Mouse (Mus musculus) induced T-regulatory cell, adult 2 months (primary cell): ENCODE results near the gene Tbl2.

ENCODE experiments used
- DNase-seq: peaks from one replicate; pipeline ENCODE4 v3.0.0-alpha.2; 2012; ENCODE audit warnings: low read depth

Tbl2 gene

GRCm38 (mm10) chr5:135149053-135149819, at the start of gene Tbl2:
Tbl2 (plus strand) TSS chr5:135149657.
- peak; percentile 100 for DNase-seq

- DNase-seq: no peak
Observed at GRCm38 (mm10) chr5:135100981-135101380, 48.5 kb upstream of the Tbl2 start.

GRCm38 (mm10) chr5:135103999-135104660, 45.3 kb upstream of the Tbl2 start:
- peak; percentile 65 for DNase-seq

- DNase-seq: peak; percentile 94
Observed at GRCm38 (mm10) chr5:135106758-135107256, 42.6 kb upstream of the Tbl2 start.

GRCm38 (mm10) chr5:135107521-135108501, 41.6 kb upstream of the Tbl2 start:
- DNase-seq: peak; percentile 72

GRCm38 (mm10) chr5:135109017-135109416, 40.4 kb upstream of the Tbl2 start:
- DNase-seq: no peak

GRCm38 (mm10) chr5:135109426-135109825, 40.0 kb upstream of the Tbl2 start:
- no peak for DNase-seq

- DNase-seq: no peak
Observed at GRCm38 (mm10) chr5:135109976-135110375, 39.5 kb upstream of the Tbl2 start.

GRCm38 (mm10) chr5:135113782-135114181, 35.7 kb upstream of the Tbl2 start:
- DNase-seq: no peak

GRCm38 (mm10) chr5:135115241-135115640, 34.2 kb upstream of the Tbl2 start:
- peak; percentile 96 for DNase-seq

GRCm38 (mm10) chr5:135118589-135119081, 30.8 kb upstream of the Tbl2 start:
- peak; percentile 83 for DNase-seq

- peak; percentile 57 for DNase-seq
Observed at GRCm38 (mm10) chr5:135120753-135121152, 28.7 kb upstream of the Tbl2 start.

- no peak for DNase-seq
Observed at GRCm38 (mm10) chr5:135126121-135126520, 23.3 kb upstream of the Tbl2 start.

- DNase-seq: no peak
Observed at GRCm38 (mm10) chr5:135127669-135128068, 21.8 kb upstream of the Tbl2 start.

GRCm38 (mm10) chr5:135129747-135130146, 19.7 kb upstream of the Tbl2 start:
- DNase-seq: no peak

- DNase-seq: peak; percentile 94
Observed at GRCm38 (mm10) chr5:135133736-135134405, 15.6 kb upstream of the Tbl2 start.

- DNase-seq: peak; percentile 70
Observed at GRCm38 (mm10) chr5:135134534-135134933, 14.9 kb upstream of the Tbl2 start.

- no peak for DNase-seq
Observed at GRCm38 (mm10) chr5:135139881-135140280, 9.6 kb upstream of the Tbl2 start.

- no peak for DNase-seq
Observed at GRCm38 (mm10) chr5:135144469-135144868, 5.0 kb upstream of the Tbl2 start.

GRCm38 (mm10) chr5:135145532-135145931, 3.9 kb upstream of the Tbl2 start:
- no peak for DNase-seq

- no peak for DNase-seq
Observed at GRCm38 (mm10) chr5:135145955-135146354, 3.5 kb upstream of the Tbl2 start.
